Mouse (Mus musculus): ENCODE data around the gene Chmp4b. TPM values are rescaled to one million over a fixed set of nuclear protein-coding genes. Genes with fewer than 3 reads are reported as not detected.
A peak's percentile ranks its signal among the peaks of the same experiment; 100 is the strongest.

The Chmp4b gene
- total RNA-seq, 4 experiments from 2014 or later = 206 to 234 (median 209) TPM

DNA sequence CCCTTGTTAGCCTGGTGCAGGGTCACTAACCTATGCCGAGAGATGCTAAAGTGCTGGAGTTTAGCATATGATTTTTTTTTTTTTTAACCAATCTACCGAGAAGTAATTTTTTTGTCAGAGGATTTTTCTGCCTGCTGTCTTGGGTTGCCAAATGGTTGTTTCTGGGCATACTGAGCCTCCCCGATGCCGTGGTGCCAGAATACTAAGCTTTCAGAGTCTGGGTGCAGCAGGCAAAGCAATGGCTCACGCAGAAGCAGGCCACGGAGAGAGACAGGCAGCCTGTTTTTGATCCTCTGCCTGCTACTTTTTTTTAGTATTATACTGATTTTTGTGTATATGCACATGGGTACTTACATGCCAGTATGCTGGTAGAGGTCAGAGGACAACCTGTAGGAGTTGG, 29.4 kb downstream of the Chmp4b start:
- peak in 1 of 2 experiments; percentile 41 for DNase-seq (ENCODE audit: low spot score in 2 of 2)

DNA sequence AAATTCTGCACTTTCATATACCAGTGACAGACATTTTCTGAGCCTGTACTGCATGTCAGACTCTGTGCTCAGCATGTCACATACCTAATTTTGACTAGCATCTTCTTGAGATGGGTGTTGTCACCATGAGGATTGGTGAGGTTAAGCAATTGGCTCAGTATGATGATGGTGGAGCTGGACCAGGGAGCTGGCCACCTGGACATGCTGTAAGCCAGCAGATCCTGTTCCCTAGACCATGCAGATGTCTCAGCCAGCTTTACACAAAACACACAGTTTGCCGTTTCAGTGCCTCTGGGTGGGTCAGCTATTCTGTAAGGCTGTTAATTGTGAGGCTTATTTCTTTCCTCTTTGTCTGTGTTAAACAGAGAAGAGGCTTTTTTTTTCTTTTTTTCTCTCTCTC, 31.2 kb downstream of the Chmp4b start:
- no peak for DNase-seq (ENCODE audit: low spot score in 2 of 2)

DNA sequence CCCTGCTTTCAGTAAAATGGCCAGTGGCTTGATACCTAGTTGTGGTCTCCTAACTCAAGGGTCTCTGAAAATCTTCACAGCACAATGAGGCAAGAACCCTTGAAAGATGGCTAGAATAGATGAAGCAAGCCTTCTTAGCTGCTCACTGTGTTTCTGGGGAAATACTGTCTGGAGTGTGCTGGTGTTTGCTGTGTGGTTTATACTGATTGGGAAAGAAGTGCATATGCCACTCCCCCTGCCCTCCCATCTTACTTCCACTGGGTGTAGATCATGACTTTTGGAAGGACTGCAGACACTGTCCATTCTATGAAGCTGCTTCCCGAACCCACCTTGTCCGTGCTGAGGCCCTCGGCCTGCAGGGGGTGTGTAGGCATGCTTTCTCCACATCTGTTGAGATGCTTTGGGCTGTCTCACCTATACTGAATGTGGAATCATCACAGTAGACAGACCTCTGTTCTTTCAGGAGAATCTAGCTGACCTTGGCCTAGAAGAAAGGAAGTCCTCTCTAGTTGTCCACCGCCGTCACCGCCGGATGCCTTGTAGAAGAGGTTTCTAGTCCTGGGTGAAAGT, 33.5 kb downstream of the Chmp4b start:
- DNase-seq (ENCODE audit: low spot score in 2 of 2) = no peak

DNA sequence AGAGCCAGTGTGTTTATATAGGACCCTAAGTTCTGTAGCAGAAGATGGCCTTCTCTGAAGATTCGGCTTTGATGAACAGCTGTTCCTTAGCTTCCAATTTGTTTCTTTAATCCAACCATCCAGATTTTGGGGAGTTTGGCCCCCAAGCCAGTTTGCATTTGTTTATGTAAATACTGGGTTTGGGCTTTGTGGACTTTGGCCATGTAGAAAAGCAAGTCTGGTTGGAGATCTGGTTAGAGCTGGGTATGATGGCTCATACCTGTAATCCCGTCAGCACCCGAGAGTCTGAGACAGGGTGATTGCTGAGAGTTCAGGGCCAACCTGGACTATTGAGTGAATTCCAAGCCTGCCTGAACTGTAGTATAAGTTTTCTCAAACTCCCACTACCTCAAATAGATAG, 34.3 kb downstream of the Chmp4b start:
- DNase-seq (ENCODE audit: low spot score in 2 of 2) = no peak

DNA sequence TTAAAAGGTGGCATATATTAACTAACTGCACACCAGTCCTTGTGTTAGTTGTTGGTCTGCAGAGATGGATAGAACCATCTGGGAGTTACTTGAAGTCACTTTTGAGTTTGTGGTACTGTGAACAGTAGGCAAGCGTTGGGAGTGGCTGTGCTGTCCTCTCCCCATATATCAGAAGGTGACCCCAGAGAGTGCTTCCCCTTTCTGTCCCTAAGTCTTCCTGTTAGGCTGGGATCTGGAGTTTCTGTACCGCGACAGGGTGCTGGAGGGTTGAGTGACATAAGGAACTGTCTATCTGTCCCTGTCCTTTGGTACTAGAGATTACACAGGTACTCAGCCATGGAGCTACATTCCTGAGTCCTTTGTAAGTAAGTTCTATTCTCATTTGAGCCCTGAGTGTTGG, 35.3 kb downstream of the Chmp4b start:
- no peak for DNase-seq (ENCODE audit: low spot score in 2 of 2)

DNA sequence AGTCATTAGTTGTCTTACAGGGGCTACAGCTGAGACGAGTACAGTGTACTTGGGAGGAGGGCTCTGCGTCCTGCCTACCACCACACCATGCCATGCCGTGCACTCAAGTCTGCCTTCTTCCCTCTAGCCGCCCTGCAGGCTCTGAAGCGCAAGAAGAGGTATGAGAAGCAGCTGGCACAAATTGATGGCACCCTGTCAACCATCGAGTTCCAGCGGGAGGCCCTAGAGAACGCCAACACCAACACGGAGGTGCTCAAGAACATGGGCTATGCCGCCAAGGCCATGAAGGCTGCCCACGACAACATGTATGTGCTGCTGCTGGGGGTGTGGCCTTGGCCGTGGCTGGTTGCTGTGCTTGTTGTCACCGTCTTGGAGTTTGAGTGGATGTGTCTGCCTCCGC, 37.9 kb downstream of the Chmp4b start:
- DNase-seq (ENCODE audit: low spot score in 2 of 2) = no peak

DNA sequence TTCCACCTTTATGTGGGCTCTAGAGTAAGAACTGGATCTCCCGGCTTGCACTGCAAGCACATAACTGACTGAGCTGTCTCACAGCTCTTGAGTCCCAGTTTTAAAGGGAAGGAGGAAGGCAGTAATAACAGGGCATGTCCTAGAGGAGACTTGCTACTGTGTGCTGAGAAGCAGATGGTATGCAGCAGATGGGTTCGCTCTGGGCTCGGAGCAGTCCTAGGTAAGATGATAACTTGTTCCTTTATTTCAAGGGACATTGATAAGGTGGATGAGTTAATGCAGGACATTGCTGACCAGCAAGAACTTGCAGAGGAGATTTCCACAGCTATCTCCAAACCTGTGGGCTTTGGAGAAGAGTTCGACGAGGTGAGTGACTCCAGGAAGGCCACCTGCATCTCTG, 39.5 kb downstream of the Chmp4b start:
- DNase-seq (ENCODE audit: low spot score in 2 of 2) = no peak

DNA sequence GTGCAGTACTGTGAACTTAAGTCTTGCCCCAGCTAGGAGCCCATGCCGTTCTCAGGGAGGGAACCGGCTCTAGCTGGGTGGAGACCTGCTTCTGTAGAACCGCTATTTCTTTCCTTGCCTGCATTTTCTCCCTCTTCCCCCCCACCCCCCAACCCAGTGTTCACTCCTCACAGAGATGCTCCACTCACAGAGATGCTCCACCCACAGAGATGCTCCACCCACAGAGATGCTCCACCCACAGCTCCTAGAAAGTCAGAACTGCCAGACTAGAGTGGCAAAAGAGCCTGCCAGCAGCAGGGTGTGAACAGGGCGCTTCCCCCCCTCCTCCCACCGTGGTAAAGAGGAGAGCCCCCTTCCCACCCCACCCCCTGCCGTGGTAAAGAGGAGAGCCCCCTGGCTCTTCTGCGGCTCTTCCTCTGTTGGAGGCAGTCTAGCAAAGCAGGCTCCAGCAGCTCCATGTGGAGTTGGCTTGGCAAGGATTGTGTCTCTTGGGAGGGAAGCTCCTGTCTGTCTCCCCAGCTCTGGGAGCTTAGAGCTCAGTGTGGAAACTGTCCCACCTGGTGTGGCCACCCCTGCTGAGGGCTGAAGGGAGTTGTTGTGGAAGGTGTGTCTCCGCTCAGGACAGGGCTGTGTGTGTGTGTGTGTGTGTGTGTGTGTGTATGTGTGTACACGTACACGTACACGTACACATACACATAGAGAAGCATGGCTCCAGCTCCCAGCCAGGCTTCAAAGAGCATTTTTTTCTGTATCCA, 41.9 kb downstream of the Chmp4b start:
- no peak for DNase-seq (ENCODE audit: low spot score in 2 of 2)

DNA sequence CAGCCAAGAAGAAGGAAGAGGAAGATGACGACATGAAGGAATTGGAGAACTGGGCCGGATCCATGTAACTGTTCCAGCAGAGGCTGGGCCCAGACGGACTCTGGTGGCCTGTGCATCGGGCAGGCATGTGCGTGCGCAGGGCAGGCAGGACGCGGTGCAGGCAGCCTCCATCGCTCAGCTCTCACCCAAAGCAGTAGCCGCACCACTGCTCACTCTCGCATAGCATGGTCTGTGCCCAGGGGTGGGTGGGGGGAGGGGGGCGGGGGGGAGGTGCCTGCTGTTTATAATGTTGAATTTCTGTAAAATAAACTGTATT, 42.4 kb downstream of the Chmp4b start:
- no peak for DNase-seq (ENCODE audit: low spot score in 2 of 2)

DNA sequence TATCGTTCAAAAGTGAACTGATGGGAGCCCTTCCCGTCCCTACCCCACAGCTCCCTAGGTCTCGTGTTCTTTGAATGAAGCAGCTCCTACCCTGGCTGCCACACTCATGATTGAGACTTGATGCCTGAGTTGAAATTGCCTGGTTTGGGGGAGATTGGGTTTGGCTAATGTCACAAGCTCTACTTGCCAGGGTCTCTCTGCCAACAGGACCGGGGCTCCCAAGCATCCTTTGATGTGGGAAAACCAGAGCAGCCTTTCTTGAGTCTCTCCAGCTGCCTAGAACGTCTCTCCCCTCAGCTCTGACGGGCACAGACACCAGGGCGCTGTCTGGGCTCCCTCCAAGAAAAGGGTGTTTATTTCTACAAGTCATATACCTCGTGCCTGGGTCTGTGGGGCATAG, 44.2 kb downstream of the Chmp4b start:
- peak in 1 of 2 experiments; percentile 42 for DNase-seq (ENCODE audit: low spot score in 2 of 2)

DNA sequence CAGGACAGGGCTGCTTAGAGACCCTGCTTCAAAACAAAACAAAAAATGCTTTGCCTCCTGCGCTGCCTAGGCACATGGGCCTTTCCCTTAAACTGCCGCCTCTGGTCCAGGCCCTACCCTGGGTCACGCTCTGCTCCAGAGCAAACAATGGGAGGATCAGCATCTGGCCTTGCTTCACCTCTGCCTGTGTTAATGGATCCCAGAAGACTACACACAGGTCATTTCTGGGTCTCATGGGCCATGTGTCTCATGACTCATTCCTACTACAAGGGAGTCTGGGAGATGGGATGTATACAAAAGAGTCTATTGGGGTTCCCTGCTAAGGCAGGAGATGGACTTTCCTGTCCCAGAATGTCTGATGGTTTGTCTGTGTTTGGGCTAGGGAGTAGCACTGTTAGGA, 45.2 kb downstream of the Chmp4b start:
- no peak for DNase-seq (ENCODE audit: low spot score in 2 of 2)

DNA sequence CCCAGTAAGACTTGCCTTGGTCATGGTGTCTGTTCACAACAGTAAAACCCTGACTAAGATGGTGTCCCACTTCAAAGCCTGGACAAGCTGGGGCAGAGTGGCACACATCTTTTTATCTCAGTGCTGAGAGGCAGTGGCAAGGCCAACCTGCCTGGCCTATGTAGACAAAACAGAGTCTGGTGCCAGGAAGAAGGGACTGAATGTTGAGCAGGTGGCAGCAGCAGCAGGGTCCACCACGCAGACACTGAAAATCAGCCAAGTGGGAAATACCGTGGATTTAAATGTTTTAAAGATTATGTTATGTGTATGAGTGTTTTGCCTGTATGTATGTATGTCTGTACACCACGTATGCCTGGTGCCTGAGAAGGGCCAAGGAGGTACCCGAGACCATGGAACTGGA, 47.9 kb downstream of the Chmp4b start:
- DNase-seq (ENCODE audit: low spot score in 2 of 2) = no peak

DNA sequence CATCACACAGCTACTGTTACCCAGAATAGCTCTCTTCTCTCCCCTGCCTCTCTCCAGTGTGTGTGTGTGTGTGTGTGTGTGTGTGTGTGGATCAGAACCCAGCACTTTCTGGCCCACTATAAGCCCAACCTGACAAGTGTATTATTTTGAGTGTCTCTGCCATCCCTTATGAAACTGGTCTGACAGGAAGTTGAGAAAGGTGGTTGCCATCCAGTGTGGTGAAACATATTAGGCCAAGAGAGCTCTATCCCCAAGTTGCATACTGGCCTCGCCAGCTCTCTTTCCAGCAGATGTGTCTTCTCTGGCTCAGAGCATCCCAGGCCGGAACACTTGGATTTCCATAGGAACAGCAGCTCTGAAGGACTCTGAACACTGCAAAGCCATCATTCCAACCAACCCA, 48.7 kb downstream of the Chmp4b start:
- no peak for DNase-seq (ENCODE audit: low spot score in 2 of 2)

DNA sequence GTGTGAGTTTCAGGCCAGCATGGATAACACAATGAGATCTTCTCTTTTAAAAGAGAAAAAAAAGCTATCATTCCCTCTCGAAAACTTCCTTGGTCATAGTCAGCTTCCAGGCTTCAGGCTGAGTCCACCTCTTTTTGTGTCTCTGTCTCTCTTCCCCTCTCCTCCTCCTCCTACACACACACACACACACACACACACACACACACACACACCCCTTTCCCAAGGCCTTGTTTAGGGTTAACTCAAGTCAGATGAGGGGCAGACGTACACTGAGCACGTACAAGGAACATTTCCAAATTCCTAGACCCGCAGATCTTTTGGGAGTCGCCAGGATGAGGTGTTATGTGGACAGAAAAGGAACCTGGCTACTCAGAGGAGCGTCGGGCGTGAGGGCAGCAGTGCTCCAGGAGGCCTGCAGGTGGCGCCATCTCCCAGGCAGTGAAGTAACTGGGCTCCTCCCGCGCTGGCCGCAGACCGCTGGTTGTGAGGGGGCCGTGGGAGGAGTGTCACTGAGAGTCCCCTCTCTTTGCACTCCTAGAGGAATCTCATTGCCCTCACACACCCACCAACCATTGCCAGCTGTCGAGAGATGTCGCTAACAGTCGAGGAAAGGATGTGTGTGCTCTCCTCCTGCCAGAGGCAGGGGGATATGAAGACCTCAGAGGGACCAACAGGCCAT, 51.3 kb downstream of the Chmp4b start:
- peak in 1 of 2 experiments; percentile 44 for DNase-seq (ENCODE audit: low spot score in 2 of 2)

DNA sequence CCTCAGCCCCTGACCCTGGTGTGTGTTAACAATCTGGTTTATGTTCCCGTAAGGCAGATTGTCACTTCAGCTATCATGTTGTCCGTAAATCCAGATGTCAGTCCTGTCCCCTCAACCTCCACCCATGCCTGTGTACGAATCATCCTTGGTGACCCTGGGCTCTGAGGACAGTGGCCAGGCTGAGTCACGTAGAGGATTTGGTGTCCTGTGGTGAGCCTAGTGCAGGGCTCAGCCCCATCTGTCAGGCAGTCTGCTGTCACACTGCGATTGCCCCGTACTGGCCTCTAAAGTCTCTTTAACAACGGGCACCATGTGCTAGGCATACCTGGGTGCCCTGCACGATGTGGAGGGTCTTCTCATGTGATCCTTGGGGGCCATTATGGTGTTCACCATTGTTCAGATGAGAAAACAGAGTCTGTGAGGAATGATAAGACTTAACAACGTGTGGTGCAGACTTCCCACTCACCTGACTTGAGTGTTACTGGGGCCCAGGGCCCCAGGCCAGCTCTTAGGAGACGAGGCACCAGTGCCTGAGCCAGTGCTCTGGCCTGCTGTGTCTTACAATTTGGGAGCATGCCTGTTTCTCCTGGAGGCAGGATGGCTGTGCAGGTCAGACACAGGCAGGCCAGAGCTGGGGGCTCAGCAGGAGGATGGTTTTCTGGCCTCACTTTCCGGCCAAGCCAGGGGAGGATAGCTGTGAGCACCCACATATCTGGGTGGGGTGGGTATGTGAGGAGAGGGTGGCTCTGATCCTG, 55.2 kb downstream of the Chmp4b start:
- no peak for DNase-seq (ENCODE audit: low spot score in 2 of 2)

DNA sequence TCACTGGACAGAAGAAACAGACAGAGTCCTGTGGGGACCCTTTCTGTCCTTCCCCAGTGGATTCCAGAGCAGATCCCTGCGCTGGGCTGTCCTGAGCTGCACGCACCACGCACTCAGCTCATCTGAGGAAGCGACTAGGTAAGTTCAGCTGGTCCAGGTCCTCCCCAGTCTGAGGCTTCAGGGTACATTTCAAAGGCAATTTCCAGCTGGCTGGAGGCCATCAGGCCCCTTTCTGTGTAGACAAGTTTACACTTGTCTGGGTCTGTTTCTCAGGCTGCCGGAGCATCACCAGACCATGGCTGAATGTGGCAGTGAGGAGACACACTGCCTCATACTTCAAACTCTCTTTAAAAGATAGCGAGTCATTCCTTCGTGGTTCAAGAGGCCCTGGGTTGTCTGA, 55.8 kb downstream of the Chmp4b start:
- DNase-seq (ENCODE audit: low spot score in 2 of 2) = no peak

DNA sequence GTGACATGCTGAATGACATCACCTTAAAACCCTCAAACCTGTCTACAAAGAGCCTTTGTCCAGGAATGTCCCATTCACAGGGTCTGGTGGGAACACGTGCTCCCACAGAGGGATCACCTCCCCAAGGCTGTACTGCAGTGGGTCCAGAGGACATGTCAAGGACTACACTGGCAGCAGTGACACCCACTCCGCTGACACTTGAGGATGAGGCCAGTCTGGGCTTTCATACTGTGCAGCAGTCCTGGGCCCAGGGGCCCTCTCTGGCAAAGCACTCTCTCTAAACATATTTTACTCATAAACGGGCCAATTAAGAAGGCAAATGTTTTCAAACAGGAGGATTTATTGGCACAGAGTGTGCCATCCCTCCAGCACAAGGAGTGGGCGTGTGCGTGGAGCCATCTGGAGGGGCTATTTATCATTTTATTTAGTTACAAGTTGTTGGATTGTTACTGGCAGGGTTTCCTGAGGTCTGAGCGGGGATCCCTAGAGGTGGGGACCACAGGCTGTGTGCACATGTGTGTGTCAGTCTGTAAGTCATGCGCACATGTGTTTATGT, 56.4 kb downstream of the Chmp4b start:
- peak; percentile 45 to 48 for DNase-seq (ENCODE audit: low spot score in 2 of 2)

DNA sequence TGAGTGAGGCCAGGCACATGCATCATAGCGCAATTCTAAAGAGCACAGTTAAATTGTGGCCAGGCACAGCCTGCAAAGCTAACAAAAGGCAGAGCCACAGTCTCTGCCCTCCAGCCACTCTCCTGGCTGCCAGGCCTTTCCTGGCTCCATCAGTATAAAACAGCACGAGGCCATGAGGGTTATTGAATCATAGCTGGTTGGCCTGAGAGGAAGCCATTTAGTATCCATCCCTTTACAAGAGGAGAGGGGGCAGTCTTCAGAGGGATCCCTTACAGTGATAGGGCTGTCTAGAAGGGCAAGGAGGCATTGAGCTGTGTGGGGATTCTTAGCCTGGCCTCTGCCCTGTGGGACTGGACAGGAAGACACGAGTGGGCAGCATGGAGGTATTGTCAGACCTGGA, 60.2 kb downstream of the Chmp4b start:
- no peak for DNase-seq (ENCODE audit: low spot score in 2 of 2)

DNA sequence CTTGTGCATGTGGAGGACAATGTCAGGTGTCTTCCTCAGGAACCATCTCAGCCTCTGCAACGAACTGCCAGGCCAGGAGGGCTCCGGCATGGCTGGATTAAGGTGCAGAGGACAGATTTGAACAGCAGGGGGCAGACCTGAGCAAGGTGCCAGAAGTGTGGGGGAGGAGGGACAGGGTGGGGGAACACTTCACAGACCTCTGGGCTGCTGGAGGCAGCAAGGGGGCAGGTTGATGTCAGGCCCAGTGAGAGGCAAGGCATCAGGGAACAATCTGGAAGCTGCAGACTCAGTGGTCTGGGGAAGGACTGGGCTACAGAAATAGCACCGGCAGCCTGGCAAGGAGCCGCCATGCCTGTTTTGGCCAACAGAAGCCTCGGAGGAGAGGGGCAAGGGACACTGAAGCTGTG, 60.8 kb downstream of the Chmp4b start:
- DNase-seq (ENCODE audit: low spot score in 2 of 2) = peak in 1 of 2 experiments; percentile 31

DNA sequence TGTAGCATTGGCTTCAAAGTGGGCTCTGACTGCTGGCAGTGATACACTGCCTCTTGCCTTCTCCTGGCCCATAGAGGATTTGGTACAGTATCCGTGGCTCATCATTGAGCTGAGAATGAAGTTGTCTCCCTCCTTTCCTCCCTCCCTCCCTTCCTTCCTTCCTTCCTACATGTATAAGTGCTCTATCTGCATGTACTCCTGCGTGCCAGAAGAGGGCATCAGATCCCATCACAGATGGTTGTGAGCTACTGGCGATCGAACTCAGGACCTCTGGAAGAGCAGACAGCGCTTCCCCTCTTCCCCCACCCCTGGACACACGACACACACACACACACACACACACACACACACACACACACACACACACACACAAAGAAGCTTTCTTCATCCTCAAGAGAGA, 61.6 kb downstream of the Chmp4b start:
- no peak for DNase-seq (ENCODE audit: low spot score in 2 of 2)

DNA sequence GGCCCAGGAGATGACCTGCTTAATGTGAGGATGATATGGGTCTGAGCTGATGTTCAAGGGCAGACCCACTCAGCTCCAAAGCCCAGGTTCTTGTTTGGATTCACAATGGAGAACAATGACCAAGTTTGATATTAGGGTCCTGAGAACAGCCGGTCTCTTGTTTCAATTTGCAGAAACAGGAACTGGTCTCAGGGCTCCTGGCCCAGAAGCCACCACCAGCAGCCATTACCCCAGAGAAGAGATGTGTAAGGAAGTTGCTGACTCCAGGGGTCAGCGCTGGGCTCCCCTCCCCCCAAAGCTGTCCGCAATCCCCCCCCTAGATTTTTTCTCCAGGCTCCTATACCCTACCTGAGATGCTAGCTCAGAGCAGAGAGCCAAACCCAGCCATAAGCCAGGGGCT, 62.5 kb downstream of the Chmp4b start:
- no peak for DNase-seq (ENCODE audit: low spot score in 2 of 2)

DNA sequence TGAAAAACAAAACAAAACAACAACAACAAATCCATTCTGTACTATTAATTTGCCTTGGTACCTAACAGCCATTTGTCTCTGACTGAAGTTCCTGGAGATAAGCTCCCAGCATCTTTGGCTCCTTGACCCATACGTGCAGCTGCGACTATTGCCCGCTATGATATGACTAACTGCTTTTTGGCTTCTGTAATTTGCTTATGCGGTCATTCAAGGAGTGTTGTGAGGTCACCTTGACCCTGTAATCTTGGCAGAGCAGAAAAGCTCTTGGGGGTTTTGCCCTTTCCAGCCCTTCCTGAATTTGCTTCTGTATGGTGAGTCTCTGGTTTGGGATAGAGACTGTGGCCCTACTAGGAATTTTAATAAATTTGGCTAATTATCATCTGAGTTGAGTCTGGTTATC, 65.1 kb downstream of the Chmp4b start:
- DNase-seq (ENCODE audit: low spot score in 2 of 2) = no peak
